Mouse (Mus musculus): ENCODE results near the gene Wwc2.

DNA sequence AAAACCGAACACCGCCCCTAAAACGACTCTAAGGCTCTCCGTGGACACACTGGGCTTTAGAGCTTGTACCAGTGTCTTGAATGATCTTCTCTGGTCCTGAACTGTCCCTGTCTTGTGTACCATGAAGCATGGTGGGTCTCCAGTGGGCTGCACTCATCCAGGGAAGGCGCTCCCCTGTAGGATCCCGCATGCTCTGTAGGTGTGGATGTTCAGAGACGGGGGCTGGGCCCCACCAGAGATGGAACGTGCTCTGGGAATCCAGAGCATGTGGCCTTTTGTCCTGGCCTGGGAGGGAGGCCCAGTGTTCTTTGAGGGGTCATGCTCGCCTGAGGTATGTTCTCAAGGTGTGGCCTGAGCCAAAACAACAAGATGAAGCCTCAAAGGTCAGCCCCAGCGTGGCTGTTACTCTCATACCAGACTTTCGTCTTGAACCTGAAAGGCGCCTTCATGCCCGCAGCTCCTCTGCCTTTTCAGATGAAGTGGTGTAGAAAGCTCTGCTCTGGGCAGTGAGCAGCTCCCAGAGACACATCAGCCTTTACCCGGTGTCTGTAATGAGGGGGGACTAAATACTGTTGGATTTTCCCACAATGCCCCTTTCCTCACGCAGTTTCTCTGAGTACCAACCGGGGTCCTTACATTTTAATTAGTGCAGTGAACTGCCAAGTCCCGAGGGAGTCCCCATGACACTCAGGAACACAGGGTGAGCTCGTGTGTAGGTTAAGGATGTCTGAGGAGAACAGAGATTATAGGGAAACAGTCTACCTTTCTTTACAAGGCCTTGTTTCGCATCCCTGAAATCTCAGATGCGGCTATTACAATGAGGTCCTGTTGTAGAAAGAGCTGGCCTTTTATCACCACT, 169.6 kb downstream of the Wwc2 start:
- no peak for TF ChIP-seq GATA1 (IDR thresholded peaks at IDR 0.05; ENCODE audit: low read length)
- TF ChIP-seq TAL1 (IDR thresholded peaks at IDR 0.05; ENCODE audit: low read length), result no peak

Data from erythroblast, embryonic 14.5 days (primary cell).